Mouse (Mus musculus) bone marrow, adult 2 months (tissue): Measurements from ENCODE around the gene Dlec1. TPM values are rescaled to one million over a fixed set of nuclear protein-coding genes. Genes with fewer than 3 reads are reported as not detected.

Source experiments
- H3K27ac ChIP-seq: fragments of 200-500 bp; 2 replicates; pipeline ENCODE4 v1.5.1; 2012; ENCODE audit warnings: low read depth, mild to moderate bottlenecking, control low read depth, inconsistent platforms, low read length; ENCODE audit not compliant: control insufficient read depth, poor library complexity, insufficient read depth
- H3K4me1 ChIP-seq: fragments of 200-500 bp; 2 replicates; pipeline ENCODE4 v1.6.1; 2011; ENCODE audit warnings: low read length; ENCODE audit not compliant: control insufficient read depth, insufficient read depth
- H3K4me3 ChIP-seq: fragments of 200-500 bp; replicated peaks from 2 replicates; pipeline ENCODE3; 2011; ENCODE audit warnings: mild to moderate bottlenecking, low read depth, low read length, control low read depth; ENCODE audit not compliant: control insufficient read depth
- CTCF ChIP-seq: fragments of 200-500 bp; IDR thresholded peaks from 2 replicates; pipeline ENCODE4 v1.5.1; 2011; ENCODE audit warnings: low read length, control low read depth; ENCODE audit not compliant: control insufficient read depth, insufficient read depth
- POLR2A ChIP-seq: fragments of 200-500 bp; IDR thresholded peaks from 2 replicates; pipeline ENCODE4 v1.6.1; 2011; ENCODE audit warnings: low read depth, mild to moderate bottlenecking, control low read depth, low read length, borderline replicate concordance; ENCODE audit not compliant: control insufficient read depth
- WGBS: fragments of 180-500 bp; shearing (Covaris S2); methylation state at CpG from one replicate; pipeline ENCODE4 v1.1.7; 2018; 5-methylcytosine and 5-hydroxymethylcytosine counted together
- polyA plus RNA-seq: library from polyadenylated mRNA; stranded (reverse); fragments of >200 nt; gene quantifications from 2 replicates; pipeline ENCODE4 v1.2.4, GENCODE M21; 2011; ENCODE audit warnings: low replicate concordance; ENCODE audit not compliant: missing spikeins, insufficient read depth, insufficient read length

The Dlec1 gene
- polyA plus RNA-seq, 1 experiment, result 2.5 TPM

DNA sequence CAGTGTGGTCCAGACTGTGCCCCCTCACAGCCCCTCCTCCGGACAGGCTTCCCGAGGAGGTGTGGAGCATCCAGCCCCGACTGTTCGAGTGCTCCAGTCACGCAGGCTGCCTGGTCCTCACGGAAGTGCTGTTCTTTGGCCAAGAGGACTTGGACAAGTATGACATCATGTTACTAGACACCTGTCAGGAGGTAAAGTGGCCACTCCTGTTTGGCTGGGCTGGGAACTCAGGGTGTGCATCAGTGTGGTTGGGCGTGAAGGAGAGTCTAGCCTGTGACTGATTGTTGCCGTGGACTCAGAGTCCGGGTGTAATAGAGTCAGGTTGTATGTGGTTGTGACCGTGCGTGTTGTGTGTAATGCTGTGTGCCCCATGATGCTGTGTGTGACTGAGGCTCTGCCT is 34.0 kb upstream of the Dlec1 start:
- H3K4me3 ChIP-seq, result no peak overlapping the region
- no peak overlapping the region for H3K27ac ChIP-seq
- WGBS, result 85% methylated on average over 11 of the region's 11 CpGs
- TF ChIP-seq POLR2A, result no peak
- TF ChIP-seq CTCF, result no peak
- no peaks in the 10 kb centered on the region; the same call in 1 of the 2 replicates for H3K4me1 ChIP-seq

GRCm38 (mm10) chr9:119070173-119070825 is 32.0 kb upstream of the Dlec1 start:
- Histone ChIP-seq H3K27ac (no peak overlapping the region), H3K4me3 (no peak overlapping the region), H3K4me1 (no peaks in the 10 kb centered on the region; the same call in 1 of the 2 replicates)
- TF ChIP-seq CTCF (no peak), POLR2A (no peak)
- 77% methylated on average over 13 of the region's 13 CpGs for WGBS

GRCm38 (mm10) chr9:119071786-119072185 is 30.5 kb upstream of the Dlec1 start:
- 79% methylated on average over 9 of the region's 9 CpGs for WGBS
- Histone ChIP-seq H3K4me1 (no peaks in the 10 kb centered on the region; the same call in 1 of the 2 replicates), H3K27ac (no peak overlapping the region), H3K4me3 (no peak overlapping the region)
- TF ChIP-seq POLR2A, result no peak
- no peak for TF ChIP-seq CTCF

GRCm38 (mm10) chr9:119073184-119073895 is 28.9 kb upstream of the Dlec1 start:
- Histone ChIP-seq H3K4me3 (no peak overlapping the region), H3K4me1 (no peaks in the 10 kb centered on the region; the same call in 1 of the 2 replicates), H3K27ac (no peak overlapping the region)
- TF ChIP-seq POLR2A (no peak), CTCF (no peak)
- WGBS, result 80% methylated on average over 15 of the region's 15 CpGs

- Histone ChIP-seq H3K27ac (no peak overlapping the region), H3K4me3 (no peak overlapping the region), H3K4me1 (no peaks in the 10 kb centered on the region; the same call in 1 of the 2 replicates)
- 72% methylated on average over 16 of the region's 16 CpGs for WGBS
- TF ChIP-seq POLR2A (no peak), CTCF (no peak)
These were observed 26.6 kb upstream of the Dlec1 start for GRCm38 (mm10) chr9:119075685-119076084.

DNA sequence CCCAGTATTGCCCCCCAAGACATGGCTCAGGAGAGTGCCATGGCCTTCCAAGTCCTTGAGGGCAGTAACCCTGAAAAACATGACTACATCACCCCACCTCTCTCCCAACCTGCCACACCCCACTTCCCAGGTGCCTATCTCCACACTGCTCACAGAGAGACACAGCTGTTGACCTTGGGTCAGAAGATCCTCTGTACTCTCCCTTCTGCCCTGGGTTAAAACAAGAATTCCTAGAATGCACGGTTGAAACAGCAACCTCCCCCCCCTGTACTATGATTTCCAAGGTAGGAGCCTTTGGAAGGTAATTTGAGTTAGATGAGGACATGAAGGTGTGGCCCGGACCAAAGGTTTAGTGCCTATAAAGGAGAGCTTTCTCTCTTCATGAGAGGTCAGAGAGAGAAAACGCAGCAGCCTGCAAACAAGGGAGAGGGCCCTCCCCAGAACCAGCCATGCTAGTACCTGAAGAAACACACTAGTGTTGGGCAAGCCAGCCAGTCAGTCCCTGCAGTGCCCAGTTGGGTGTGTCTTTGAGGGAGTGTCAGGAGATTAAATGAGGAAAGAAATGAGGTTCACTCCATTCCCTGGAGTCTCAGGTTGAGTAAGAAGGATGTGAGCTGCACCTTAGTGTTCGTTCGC is 22.1 kb upstream of the Dlec1 start:
- 71% methylated on average over 5 of the region's 5 CpGs for WGBS
- TF ChIP-seq CTCF (no peak), POLR2A (no peak)
- H3K27ac ChIP-seq, result no peak overlapping the region
- H3K4me1 ChIP-seq, result no peaks in the 10 kb centered on the region; the same call in 1 of the 2 replicates
- H3K4me3 ChIP-seq, result no peak overlapping the region

DNA sequence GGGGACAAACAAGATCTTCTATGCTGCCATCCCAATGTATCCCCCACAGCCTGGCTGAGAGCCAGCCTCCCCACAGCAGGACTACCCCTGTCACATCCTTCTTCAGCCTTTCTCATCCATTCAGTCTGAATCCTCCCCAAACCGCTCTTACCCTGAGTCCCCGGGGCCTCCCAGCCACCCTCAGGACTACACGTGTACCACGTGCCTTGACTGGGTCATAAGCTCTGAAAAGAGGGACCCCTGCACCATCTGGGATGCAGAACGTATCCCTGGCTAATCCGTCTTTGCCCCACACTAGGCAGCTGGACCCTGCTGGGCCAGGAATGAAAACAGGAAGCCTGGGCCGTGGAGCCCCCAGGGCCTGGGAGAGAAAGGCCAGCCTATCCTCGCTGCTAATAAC is 20.2 kb upstream of the Dlec1 start:
- 73% methylated on average over 8 of the region's 8 CpGs for WGBS
- H3K27ac ChIP-seq, result no peak overlapping the region

DNA sequence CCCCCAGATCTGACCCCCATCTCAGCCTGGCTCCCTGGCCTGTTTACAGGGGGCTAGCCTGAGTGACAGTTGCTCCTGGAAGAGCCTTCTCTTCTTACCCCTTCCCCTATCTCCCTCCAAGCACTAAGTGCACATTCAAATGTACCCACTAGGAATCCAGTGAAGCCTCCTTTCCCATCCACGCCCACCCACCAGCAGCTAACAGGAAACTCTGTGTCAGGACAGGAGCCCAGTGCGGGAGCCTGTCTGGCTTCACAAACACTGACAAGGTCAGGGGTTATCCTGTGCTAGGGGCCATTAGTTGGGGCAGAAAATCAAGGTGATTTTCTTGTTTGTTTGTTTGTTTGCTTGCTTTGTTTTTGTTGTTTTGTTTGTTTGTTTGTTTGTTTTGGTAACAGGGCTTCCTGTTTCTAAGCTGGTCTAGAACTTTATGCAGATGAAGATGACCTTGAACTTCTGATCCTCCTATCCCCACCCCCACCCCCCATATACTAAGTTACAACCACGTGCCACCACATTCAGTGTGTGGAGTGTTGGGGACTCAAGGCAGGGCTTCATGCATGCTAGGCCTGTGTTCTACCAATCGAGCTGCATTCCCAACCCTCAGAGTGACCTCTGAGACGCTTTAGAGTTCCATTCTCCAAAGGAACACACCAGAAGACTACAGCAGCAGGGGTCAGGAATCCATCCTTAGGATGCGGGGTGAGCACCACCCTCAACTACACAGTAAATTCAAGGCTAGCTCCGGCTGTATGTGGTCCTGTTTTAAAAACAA is 19.4 kb upstream of the Dlec1 start:
- 72% methylated on average over 7 of the region's 7 CpGs for WGBS
- Histone ChIP-seq H3K4me3 (no peak overlapping the region), H3K27ac (no peak overlapping the region), H3K4me1 (no peaks in the 10 kb centered on the region)
- TF ChIP-seq POLR2A, result no peak
- TF ChIP-seq CTCF, result no peak

More for the DNA sequence above, 20.2 kb upstream of the Dlec1 start:
- Histone ChIP-seq H3K4me1 (no peaks in the 10 kb centered on the region), H3K4me3 (no peak overlapping the region)
- no peak for TF ChIP-seq CTCF
- TF ChIP-seq POLR2A, result no peak
